Mouse (Mus musculus) olfactory bulb, adult 2 months (tissue): ENCODE data around the gene S1pr3. TPM values are rescaled to one million over a fixed set of nuclear protein-coding genes. Genes with fewer than 3 reads are reported as not detected.

Source experiments
- H3K27ac ChIP-seq: fragments of 200-500 bp; 2 replicates; pipeline ENCODE4 v1.5.1; 2012; ENCODE audit warnings: low read depth, low read length; ENCODE audit not compliant: insufficient read depth
- H3K4me1 ChIP-seq: fragments of 200-500 bp; 2 replicates; pipeline ENCODE4 v1.6.1; 2012; ENCODE audit warnings: low read length; ENCODE audit not compliant: control insufficient read depth, insufficient read depth
- H3K4me3 ChIP-seq: fragments of 200-500 bp; 2 replicates; pipeline ENCODE4 v1.5.1; 2012; ENCODE audit warnings: mild to moderate bottlenecking, low read depth, low read length, moderate library complexity; ENCODE audit not compliant: insufficient read depth
- CTCF ChIP-seq: fragments of 200-500 bp; IDR thresholded peaks from 2 replicates; pipeline ENCODE4 v1.5.1; 2012; ENCODE audit warnings: low read depth, mild to moderate bottlenecking, low read length, moderate library complexity; ENCODE audit not compliant: insufficient read depth
- POLR2A ChIP-seq: fragments of 200-500 bp; IDR thresholded peaks from 2 replicates; pipeline ENCODE4 v1.6.1; 2012; ENCODE audit warnings: mild to moderate bottlenecking, low read depth, low read length, moderate library complexity; ENCODE audit not compliant: insufficient read depth
- WGBS: fragments of 180-500 bp; shearing (Covaris S2); methylation state at CpG from one replicate; pipeline ENCODE4 v1.1.7; 2018; 5-methylcytosine and 5-hydroxymethylcytosine counted together
- polyA plus RNA-seq: library from polyadenylated mRNA; stranded (reverse); fragments of >200 nt; gene quantifications from 2 replicates; pipeline ENCODE4 v1.2.4, GENCODE M21; 2012; ENCODE audit warnings: low replicate concordance; ENCODE audit not compliant: missing spikeins, insufficient read depth, insufficient read length

The S1pr3 gene
- polyA plus RNA-seq, 1 experiment, result not detected

- TF ChIP-seq POLR2A, result no peak
- no peak for TF ChIP-seq CTCF
- H3K27ac ChIP-seq, result no peak overlapping the region
- no peak overlapping the region for H3K4me3 ChIP-seq
- no peaks in the 10 kb centered on the region for H3K4me1 ChIP-seq
- 73% methylated on average over 14 of the region's 14 CpGs for WGBS
These were observed 57.8 kb downstream of the S1pr3 start for GRCm38 (mm10) chr13:51466117-51466841.

GRCm38 (mm10) chr13:51468697-51469250, 60.3 kb downstream of the S1pr3 start:
- Histone ChIP-seq H3K4me3 (no peak overlapping the region), H3K4me1 (no peaks in the 10 kb centered on the region), H3K27ac (no peak overlapping the region)
- no peak for TF ChIP-seq CTCF
- TF ChIP-seq POLR2A, result no peak
- 62% methylated on average over 17 of the region's 17 CpGs for WGBS

Other genes starting within 250 kb of the S1pr3 start
- gene Nxnl2, start 237.6 kb upstream of the S1pr3 start, polyA plus RNA-seq, result not detected in 2 replicates
- gene Shc3, start 160.8 kb downstream of the S1pr3 start, polyA plus RNA-seq, result not detected in 2 replicates
- not detected in 2 replicates for gene Cks2, start 236.6 kb downstream of the S1pr3 start, polyA plus RNA-seq
- not detected in 2 replicates for gene Secisbp2, start 243.1 kb downstream of the S1pr3 start, polyA plus RNA-seq